Mouse (Mus musculus) layer of hippocampus, adult 8-10 months (tissue): ENCODE results near the gene 2310011J03Rik. TPM values are rescaled to one million over a fixed set of nuclear protein-coding genes. Genes with fewer than 3 reads are reported as not detected.

Experiments used
- DNase-seq, 2 experiments: peaks; one replicate each; pipeline ENCODE4 v3.0.0; 2022; ENCODE audit warnings: low spot score in 2 of 2
- total RNA-seq, 4 experiments: library from RNA; stranded (reverse); gene quantifications; 2 replicates each; pipeline ENCODE4 v1.2.4; 2022

Gene 2310011J03Rik
- total RNA-seq, 4 experiments from 2014 or later = 20.4 to 27.1 (median 23.3) TPM

DNA sequence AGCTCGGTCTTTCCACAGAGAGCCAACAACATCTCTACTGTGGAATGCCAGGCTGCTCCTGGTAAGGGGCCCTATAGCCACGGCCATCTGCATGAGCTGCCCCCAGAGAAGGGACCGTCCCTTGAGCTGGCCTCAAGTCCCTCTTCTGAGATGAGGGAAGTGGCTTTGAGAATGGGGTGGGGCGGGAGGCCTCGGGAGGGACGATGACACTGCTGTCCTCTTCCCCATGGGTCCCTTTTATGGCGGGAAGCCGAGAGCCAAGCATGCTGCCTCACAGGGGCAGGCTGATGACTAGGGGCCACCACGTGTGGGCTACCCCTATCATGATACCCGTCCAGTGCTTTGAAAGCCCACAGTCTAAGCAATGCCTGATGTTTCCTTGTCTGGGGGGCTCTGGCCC lies 3.3 kb downstream of the 2310011J03Rik start:
- no peak for DNase-seq

- DNase-seq = no peak
Measured at GRCm38 (mm10) chr10:80316359-80316781, 4.0 kb downstream of the 2310011J03Rik start.

DNA sequence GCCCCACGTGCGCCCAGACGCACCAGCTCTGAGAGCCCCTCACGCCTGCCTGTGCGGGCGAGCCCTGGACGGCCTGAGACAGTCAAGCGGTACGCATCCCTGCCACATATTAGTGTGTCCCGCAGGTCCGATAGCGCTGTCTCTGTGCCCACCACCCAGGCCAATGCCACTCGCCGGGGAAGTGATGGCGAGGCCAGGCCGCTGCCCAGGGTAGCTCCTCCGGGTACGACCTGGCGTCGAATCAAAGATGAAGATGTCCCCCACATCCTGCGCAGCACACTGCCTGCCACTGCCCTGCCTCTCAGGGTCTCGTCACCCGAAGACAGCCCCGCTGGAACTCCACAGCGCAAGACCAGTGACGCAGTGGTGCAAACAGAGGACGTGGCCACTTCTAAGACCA lies 5.0 kb downstream of the 2310011J03Rik start:
- DNase-seq = no peak

DNA sequence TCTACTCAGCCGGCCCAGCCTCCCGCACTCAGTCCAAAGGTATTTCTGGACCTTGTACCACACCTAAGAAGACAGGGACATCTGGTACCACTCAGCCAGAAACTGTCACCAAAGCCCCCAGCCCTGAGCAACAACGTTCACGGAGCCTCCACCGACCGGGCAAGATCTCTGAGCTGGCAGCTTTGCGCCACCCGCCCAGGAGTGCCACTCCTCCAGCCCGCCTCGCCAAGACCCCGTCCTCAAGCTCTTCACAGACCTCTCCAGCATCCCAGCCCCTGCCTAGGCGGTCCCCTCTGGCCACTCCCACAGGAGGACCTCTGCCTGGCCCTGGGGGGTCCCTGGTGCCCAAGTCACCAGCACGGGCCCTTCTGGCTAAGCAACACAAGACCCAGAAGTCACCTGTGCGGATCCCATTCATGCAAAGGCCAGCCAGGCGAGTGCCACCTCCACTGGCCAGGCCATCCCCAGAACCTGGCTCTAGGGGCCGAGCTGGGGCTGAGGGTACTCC lies 5.8 kb downstream of the 2310011J03Rik start:
- DNase-seq = no peak

- no peak for DNase-seq
Measured at GRCm38 (mm10) chr10:80313627-80314201, 6.6 kb downstream of the 2310011J03Rik start.

GRCm38 (mm10) chr10:80312586-80313504 lies 7.5 kb downstream of the 2310011J03Rik start:
- DNase-seq = no peak

DNA sequence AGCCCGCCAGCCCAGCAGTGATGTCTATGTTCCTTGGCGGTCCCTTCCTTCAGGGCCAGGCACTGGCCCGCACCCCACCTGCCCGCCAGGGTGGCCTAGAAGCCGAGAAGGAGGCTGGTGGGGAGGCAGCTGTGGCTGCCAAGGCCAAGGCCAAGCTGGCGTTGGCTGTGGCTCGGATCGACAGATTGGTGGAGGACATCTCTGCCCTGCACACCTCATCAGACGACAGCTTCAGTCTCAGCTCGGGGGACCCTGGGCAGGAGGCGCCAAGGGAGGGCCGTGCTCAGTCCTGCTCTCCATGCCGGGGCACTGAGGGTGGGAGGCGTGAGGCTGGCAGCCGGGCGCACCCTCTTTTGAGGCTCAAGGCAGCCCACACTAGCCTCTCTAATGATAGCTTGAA lies 8.8 kb downstream of the 2310011J03Rik start:
- no peak for DNase-seq

- DNase-seq = no peak
Measured at GRCm38 (mm10) chr10:80304862-80305261, 15.5 kb downstream of the 2310011J03Rik start.

GRCm38 (mm10) chr10:80304458-80304857 lies 15.9 kb downstream of the 2310011J03Rik start:
- no peak for DNase-seq

- DNase-seq = peak; percentile 70 to 86
Measured at GRCm38 (mm10) chr10:80302471-80302881, 17.9 kb downstream of the 2310011J03Rik start.

DNA sequence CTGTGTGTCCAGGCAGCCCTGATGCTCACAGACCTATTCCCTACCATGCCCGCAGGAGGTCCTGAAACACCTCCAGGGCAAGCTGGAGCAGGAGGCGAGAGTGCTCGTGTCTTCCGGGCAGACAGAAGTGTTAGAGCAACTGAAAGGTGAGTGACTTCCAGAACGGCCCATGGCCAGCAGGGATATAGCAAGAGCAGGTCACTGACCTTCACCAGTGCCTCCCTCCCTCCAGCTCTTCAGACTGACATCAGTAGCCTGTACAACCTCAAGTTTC lies 18.3 kb downstream of the 2310011J03Rik start:
- DNase-seq = no peak

DNA sequence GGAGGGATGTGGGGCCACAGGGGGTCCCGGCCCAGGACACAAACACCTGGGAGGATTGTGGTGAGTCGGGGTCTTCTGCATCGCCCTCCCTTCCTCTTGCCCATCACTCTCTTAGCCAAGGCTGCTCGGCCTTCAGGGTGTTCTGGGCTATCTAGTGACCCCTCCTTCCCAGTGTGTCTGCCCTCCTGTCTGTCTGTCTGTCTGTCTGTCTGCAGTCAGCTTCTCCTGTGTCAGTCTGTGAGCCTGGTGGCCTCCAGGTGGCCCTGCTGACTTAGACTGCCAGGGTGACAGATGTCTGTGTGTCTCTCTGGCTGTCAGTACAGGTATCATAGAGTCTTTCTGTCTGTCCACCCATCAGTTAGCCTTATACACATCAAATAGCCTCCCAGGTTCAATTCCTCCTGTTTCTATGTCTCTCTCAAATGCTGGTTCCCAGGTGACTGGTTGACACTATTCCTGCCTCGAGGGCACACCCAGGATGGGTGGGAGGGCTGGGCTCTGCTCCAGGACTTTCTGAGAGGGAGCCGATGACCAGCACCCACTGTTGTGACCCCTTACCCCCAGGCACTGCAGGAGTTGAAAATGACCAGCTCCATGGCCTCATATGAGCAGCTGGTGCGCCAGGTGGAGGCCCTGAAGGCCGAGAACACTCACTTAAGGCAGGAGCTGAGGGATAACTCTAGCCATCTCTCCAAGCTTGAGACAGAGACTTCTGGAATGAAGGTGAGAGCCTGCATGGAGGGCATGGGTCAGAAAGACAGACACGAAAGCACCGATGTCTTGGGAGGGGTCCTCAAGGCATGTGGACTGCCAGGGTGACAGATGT lies 18.9 kb downstream of the 2310011J03Rik start:
- no peak for DNase-seq

DNA sequence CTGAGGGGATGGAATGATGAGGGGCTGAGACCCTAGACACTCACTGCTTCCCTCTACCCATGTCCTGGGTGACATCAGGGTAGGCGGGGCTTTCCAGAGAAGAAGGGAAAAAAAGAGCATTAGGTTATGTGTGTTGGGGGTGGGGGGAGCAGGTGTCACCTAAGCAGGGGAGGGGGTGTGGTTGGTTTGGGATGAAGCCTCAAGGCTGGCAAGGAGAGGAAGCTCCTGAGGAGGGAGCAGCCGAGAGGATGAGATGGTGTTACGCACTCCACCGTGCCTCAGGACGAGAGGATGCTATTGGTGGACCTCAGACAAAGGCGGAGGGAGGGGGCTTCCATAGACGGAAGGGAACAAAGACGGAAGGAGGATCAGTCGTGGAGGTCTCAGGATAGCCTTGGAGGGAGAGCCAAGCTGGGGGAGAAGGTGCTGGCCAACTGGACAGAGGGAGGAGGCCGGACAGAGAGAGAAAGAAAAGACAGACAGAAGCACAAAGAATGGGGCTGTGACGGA lies 19.6 kb downstream of the 2310011J03Rik start:
- DNase-seq = no peak

- no peak for DNase-seq
Measured at GRCm38 (mm10) chr10:80299824-80300223, 20.5 kb downstream of the 2310011J03Rik start.

- DNase-seq = no peak
Measured at GRCm38 (mm10) chr10:80299301-80299700, 21.0 kb downstream of the 2310011J03Rik start.

GRCm38 (mm10) chr10:80298571-80299281 lies 21.6 kb downstream of the 2310011J03Rik start:
- peak; percentile 89 to 91 for DNase-seq

GRCm38 (mm10) chr10:80297526-80298133 lies 22.7 kb downstream of the 2310011J03Rik start:
- no peak for DNase-seq

GRCm38 (mm10) chr10:80296824-80297223 lies 23.5 kb downstream of the 2310011J03Rik start:
- no peak for DNase-seq

DNA sequence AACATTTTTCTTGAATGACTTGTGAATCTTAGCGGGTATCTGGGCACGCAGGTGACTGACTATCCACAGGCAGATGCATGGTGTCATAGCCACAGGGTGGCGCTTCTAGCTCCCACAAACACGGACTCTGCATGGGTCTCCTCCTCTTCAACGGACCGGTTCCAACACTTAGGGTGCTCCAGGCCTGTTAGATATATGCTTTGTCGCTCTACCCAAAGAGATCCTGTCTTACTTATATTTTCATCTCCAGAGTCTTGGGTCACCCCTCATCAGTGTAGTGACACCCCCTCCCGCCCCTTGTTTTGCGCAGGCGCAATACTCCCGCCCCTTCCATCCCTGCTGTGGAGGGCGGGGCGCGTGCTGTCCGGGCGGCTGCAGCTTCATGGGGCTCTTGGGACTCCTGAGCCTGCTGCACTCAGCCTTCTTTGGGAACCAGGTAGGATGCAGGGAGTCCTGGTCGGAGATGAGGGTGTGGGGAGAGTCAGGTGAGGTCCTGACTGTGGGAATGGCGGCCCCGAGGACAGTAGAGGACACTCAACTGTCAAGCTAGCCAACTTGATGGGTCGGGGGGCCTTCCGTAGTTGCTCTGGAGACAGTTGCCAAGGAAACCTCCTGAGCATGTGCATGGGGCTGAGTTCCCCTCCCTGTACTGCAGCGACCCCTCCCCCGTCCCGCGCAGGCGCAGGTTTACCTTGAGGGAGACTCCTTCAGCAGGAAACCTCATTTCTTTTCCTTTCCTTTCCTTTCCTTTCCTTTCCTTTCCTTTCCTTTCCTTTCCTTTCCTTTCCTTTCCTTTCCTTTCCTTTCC lies 24.5 kb downstream of the 2310011J03Rik start, which contains the start of gene Apc2:
Gene Apc2 (plus strand): TSS at position 360 of the 808 bp plus-strand sequence.
- peak; percentile 75 to 80 for DNase-seq
